Comparison of ENCODE assay signal across 8 mouse cellular contexts in the genomic region with DNA sequence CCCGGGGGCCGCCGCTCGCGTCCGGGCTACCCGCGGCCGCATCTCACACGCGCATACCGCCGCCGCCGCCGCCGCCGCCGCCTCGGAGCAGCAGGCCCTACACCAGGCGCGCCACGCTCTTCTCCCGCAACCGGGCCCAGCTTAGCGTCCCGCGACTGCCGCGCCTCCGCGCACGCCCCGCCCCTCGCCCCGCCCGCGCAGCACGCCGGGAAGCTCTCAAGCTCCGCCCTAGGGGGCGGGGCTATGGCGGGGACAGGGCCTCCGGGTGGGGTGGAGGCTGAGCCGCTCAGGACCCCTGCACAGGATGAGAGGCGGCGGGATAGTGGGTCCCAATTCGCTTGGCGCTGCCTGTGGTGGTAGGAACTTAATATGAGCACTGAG. TPM values are rescaled to one million over a fixed set of nuclear protein-coding genes. Genes with fewer than 3 reads are reported as not detected.
DNase-seq lines count a peak whose midpoint lies in the region; ATAC-seq and TF ChIP-seq lines count a peak whose summit lies in the region.

No protein-coding gene starts in this region.

- peak; percentile 92 for DNase-seq in CD4-positive helper T cell, adult 2 months (ENCODE audit: low read depth, low spot score)
- DNase-seq in brain, adult 2 months (ENCODE audit: low read depth, low spot score), result peak; percentile 94
- peak; percentile 93 for DNase-seq in heart, embryonic 10.5 days (ENCODE audit: low spot score)
- peak; percentile 90 for DNase-seq in midbrain, postnatal 0 days (ENCODE audit: low spot score)
- peak; percentile 87 to 90 for DNase-seq in spleen, postnatal 36 days (ENCODE audit: low spot score in 2 of 2)

- TF ChIP-seq CTCF in embryonic fibroblast, embryonic 13.5 days (IDR thresholded peaks at IDR 0.05; ENCODE audit: borderline replicate concordance, insufficient read depth, low read length), result no peak
- TF ChIP-seq CTCF in midbrain, postnatal 0 days (IDR thresholded peaks at IDR 0.05), result no peak

- no peaks in the 10 kb centered on the region for H3K36me3 ChIP-seq in heart, embryonic 10.5 days
- no peaks in the 10 kb centered on the region for H3K36me3 ChIP-seq in kidney, embryonic 14.5 days (ENCODE audit: control insufficient read depth, insufficient read depth, low read length)
- H3K36me3 ChIP-seq in limb, embryonic 15.5 days, result no peaks in the 10 kb centered on the region
- H3K36me3 ChIP-seq in midbrain, postnatal 0 days (ENCODE audit: insufficient read depth, low read length), result no peaks in the 10 kb centered on the region

- peak overlapping the region; percentile 100 for H3K4me3 ChIP-seq in embryonic fibroblast, embryonic 13.5 days (ENCODE audit: insufficient read depth, low read length)
- peak overlapping the region; percentile 94 for H3K4me3 ChIP-seq in heart, embryonic 10.5 days
- peak overlapping the region; percentile 71 for H3K4me3 ChIP-seq in kidney, embryonic 14.5 days (ENCODE audit: low read length)
- peak overlapping the region; percentile 92 for H3K4me3 ChIP-seq in limb, embryonic 15.5 days
- H3K4me3 ChIP-seq in midbrain, postnatal 0 days (ENCODE audit: low read depth, low read length), result peak overlapping the region; percentile 81

- peak; percentile 97 for ATAC-seq in kidney, embryonic 14.5 days (ENCODE audit: low FRiP score, low TSS enrichment)
- ATAC-seq in limb, embryonic 15.5 days (ENCODE audit: insufficient number of reproducible peaks, low FRiP score, low TSS enrichment, low read depth), result peak; percentile 95
- ATAC-seq in midbrain, postnatal 0 days (ENCODE audit: low FRiP score), result peak; percentile 94

- H3K27ac ChIP-seq in embryonic fibroblast, embryonic 13.5 days (ENCODE audit: insufficient read depth, low read length), result peak overlapping the region; percentile 50
- peak overlapping the region; percentile 97 for H3K27ac ChIP-seq in heart, embryonic 10.5 days
- peak overlapping the region; percentile 86 for H3K27ac ChIP-seq in kidney, embryonic 14.5 days (ENCODE audit: low read depth, low read length)
- peak overlapping the region; percentile 89 for H3K27ac ChIP-seq in limb, embryonic 15.5 days
- H3K27ac ChIP-seq in midbrain, postnatal 0 days (ENCODE audit: low read depth, low read length), result peak overlapping the region; percentile 82

- H3K4me1 ChIP-seq in embryonic fibroblast, embryonic 13.5 days (ENCODE audit: control insufficient read depth, insufficient read depth, low read length), result no peaks in the 10 kb centered on the region
- 0 out of 2 replicates have a peak, but pooled peaks cover 7% of the 10 kb centered on the region for H3K4me1 ChIP-seq in heart, embryonic 10.5 days
- no peaks in the 10 kb centered on the region for H3K4me1 ChIP-seq in kidney, embryonic 14.5 days (ENCODE audit: control insufficient read depth, insufficient read depth, low read length)
- peaks cover 6% of the 10 kb centered on the region for H3K4me1 ChIP-seq in limb, embryonic 15.5 days
- H3K4me1 ChIP-seq in midbrain, postnatal 0 days (ENCODE audit: insufficient read depth, low read length), result no peaks in the 10 kb centered on the region

- under 1% methylated on average over 46 of the region's 49 CpGs for WGBS in heart, embryonic 10.5 days
- under 1% methylated on average over 47 of the region's 49 CpGs for WGBS in kidney, embryonic 14.5 days
- 0% methylated on average over 35 of the region's 49 CpGs for WGBS in limb, embryonic 15.5 days
- 0% methylated on average over 36 of the region's 49 CpGs for WGBS in midbrain, postnatal 0 days

- H3K27me3 ChIP-seq in heart, embryonic 10.5 days (ENCODE audit: insufficient read depth, poor library complexity, severe bottlenecking), result no peaks in the 10 kb centered on the region
- H3K27me3 ChIP-seq in kidney, embryonic 14.5 days (ENCODE audit: control insufficient read depth, insufficient read depth, low read length), result no peaks in the 10 kb centered on the region
- H3K27me3 ChIP-seq in limb, embryonic 15.5 days, result no peaks in the 10 kb centered on the region
- no peaks in the 10 kb centered on the region for H3K27me3 ChIP-seq in midbrain, postnatal 0 days (ENCODE audit: insufficient read depth, low read length)

- TF ChIP-seq POLR2A in embryonic fibroblast, embryonic 13.5 days (IDR thresholded peaks at IDR 0.05; ENCODE audit: low read depth, low read length), result peak; percentile 60

- peak overlapping the region; percentile 85 for H3K9ac ChIP-seq in kidney, embryonic 14.5 days (ENCODE audit: low read depth, low read length)
- H3K9ac ChIP-seq in limb, embryonic 15.5 days, result peak overlapping the region; percentile 92
- peak overlapping the region; percentile 73 for H3K9ac ChIP-seq in midbrain, postnatal 0 days (replicated peaks; ENCODE audit: low read length, poor library complexity, severe bottlenecking)

- peak overlapping the region; percentile 70 for H3K4me2 ChIP-seq in kidney, embryonic 14.5 days (replicated peaks; ENCODE audit: low read depth, low read length)
- peak overlapping the region; percentile 62 for H3K4me2 ChIP-seq in limb, embryonic 15.5 days
- H3K4me2 ChIP-seq in midbrain, postnatal 0 days (ENCODE audit: low read depth, low read length, poor library complexity, severe bottlenecking), result peak overlapping the region; percentile 54

- no peaks in the 10 kb centered on the region for H3K9me3 ChIP-seq in heart, embryonic 10.5 days
- H3K9me3 ChIP-seq in kidney, embryonic 14.5 days (ENCODE audit: control insufficient read depth, low read length), result no peaks in the 10 kb centered on the region
- no peaks in the 10 kb centered on the region for H3K9me3 ChIP-seq in limb, embryonic 15.5 days
- no peaks in the 10 kb centered on the region for H3K9me3 ChIP-seq in midbrain, postnatal 0 days (ENCODE audit: low read length)

RNA-seq across cellular contexts. Expression of gene Uri1, which starts 4.0 kb away (rescaled TPM):
- polyA plus RNA-seq in embryonic fibroblast, embryonic 13.5 days (2011; ENCODE audit: insufficient read length, low read depth, missing spikeins), result 41.3 and 54.3 TPM in 2 replicates
- 39.7 and 46.9 TPM in 2 replicates for polyA plus RNA-seq in heart, embryonic 10.5 days (2016; fragmentation: Nextera tagmentation; extraction: Ambion mirVana)
- polyA plus RNA-seq in kidney, embryonic 14.5 days (2014; fragmentation: Nextera tagmentation; extraction: Ambion mirVana), result 41.2 and 57.8 TPM in 2 replicates
- 35.7 and 36.8 TPM in 2 replicates for polyA plus RNA-seq in limb, embryonic 15.5 days (2015; fragmentation: Nextera tagmentation; extraction: Ambion mirVana)
- 31.7 and 38.2 TPM in 2 replicates for total RNA-seq in midbrain, postnatal 0 days (2014; rRNA removed)
- 36.1 and 38.4 TPM in 2 replicates for polyA plus RNA-seq in midbrain, postnatal 0 days (2015; fragmentation: Nextera tagmentation; extraction: Ambion mirVana)

Comparison
In these comparisons a context has a peak if more than half of its experiments do, and no peak if none do; other contexts are left out.
1. Peak in every context shown above with its lines: DNase-seq, ATAC-seq, H3K4me3 ChIP-seq and H3K27ac ChIP-seq.